Mouse (Mus musculus) midbrain, postnatal 0 days (tissue): ENCODE data around the gene Yes1. TPM values are rescaled to one million over a fixed set of nuclear protein-coding genes. Genes with fewer than 3 reads are reported as not detected.

Source experiments
- ATAC-seq: fragments of 200-750 bp; cut with Nextera tagmentation; 2 replicates; pipeline ENCODE4 v1.8.0; 2017; ENCODE audit warnings: moderate number of reproducible peaks, mild to moderate bottlenecking, moderate TSS enrichment, moderate library complexity; ENCODE audit not compliant: low FRiP score
- DNase-seq: peaks from one replicate; pipeline ENCODE4 v3.0.0-alpha.2; 2015; ENCODE audit warnings: low spot score
- H3K27ac ChIP-seq: fragments of 300-500 bp; sonication (generic); 2 replicates; pipeline ENCODE4 v1.5.1; 2014; ENCODE audit warnings: low read depth, mild to moderate bottlenecking, low read length, mixed read lengths
- H3K27me3 ChIP-seq: fragments of 300-500 bp; sonication (generic); 2 replicates; pipeline ENCODE4 v1.6.1; 2014; ENCODE audit warnings: low read length, control low read depth, mixed read lengths; ENCODE audit not compliant: insufficient read depth
- H3K36me3 ChIP-seq: fragments of 300-500 bp; sonication (generic); 2 replicates; pipeline ENCODE4 v1.6.1; 2014; ENCODE audit warnings: low read length, control low read depth, mixed read lengths; ENCODE audit not compliant: insufficient read depth
- H3K4me1 ChIP-seq: fragments of 300-500 bp; sonication (generic); 2 replicates; pipeline ENCODE4 v1.6.1; 2014; ENCODE audit warnings: mild to moderate bottlenecking, control low read depth, antibody characterized with exemption, low read length, mixed read lengths; ENCODE audit not compliant: insufficient read depth
- H3K4me2 ChIP-seq: fragments of 300-500 bp; sonication (generic); 2 replicates; pipeline ENCODE4 v1.6.1; 2014; ENCODE audit warnings: low read depth, mild to moderate bottlenecking, low read length, mixed read lengths; ENCODE audit not compliant: poor library complexity, severe bottlenecking
- H3K4me3 ChIP-seq: fragments of 300-500 bp; sonication (generic); 2 replicates; pipeline ENCODE4 v1.5.1; 2014; ENCODE audit warnings: low read depth, mild to moderate bottlenecking, low read length, moderate library complexity
- H3K9ac ChIP-seq: fragments of 300-500 bp; sonication (generic); replicated peaks from 2 replicates; pipeline ENCODE4 v1.6.1; 2014; ENCODE audit warnings: mild to moderate bottlenecking, low read length, moderate library complexity, mixed read lengths; ENCODE audit not compliant: poor library complexity, severe bottlenecking
- H3K9me3 ChIP-seq: fragments of 300-500 bp; sonication (generic); 2 replicates; pipeline ENCODE4 v1.6.1; 2016; ENCODE audit warnings: low read length, control low read depth
- CTCF ChIP-seq: IDR thresholded peaks from 2 replicates; pipeline ENCODE4 v1.5.1; 2016; ENCODE audit warnings: antibody characterized with exemption, mild to moderate bottlenecking
- WGBS: fragments of 180-500 bp; shearing (Covaris S2); extraction: QIAGEN DNeasy Blood & Tissue Kit; methylation state at CpG from one replicate; pipeline ENCODE4 v1.1.7; 2014; 5-methylcytosine and 5-hydroxymethylcytosine counted together
- polyA plus RNA-seq: library from polyadenylated mRNA; unstranded; fragments of >200 nt; fragmentation: Nextera tagmentation; extraction: Ambion mirVana; gene quantifications from 2 replicates; pipeline ENCODE4 v1.2.1, GENCODE M21; 2015
- total RNA-seq: library from RNA; depleted of rRNA; stranded (reverse); fragments of >200 nt; gene quantifications from 2 replicates; pipeline ENCODE4 v1.2.3, GENCODE M21; 2014

Yes1 gene
- total and polyA plus RNA-seq, 2 experiments from 2014 or later = 11.5 to 20.3 TPM

- 49% methylated on average over 2 of the region's 2 CpGs for WGBS
- Histone ChIP-seq H3K36me3 (0 out of 2 replicates have a peak, but pooled peaks cover 2% of the 10 kb centered on the region), H3K4me2 (no peak overlapping the region), H3K27me3 (no peaks in the 10 kb centered on the region), H3K4me3 (no peak overlapping the region), H3K27ac (no peak overlapping the region), H3K4me1 (no peaks in the 10 kb centered on the region), H3K9me3 (no peaks in the 10 kb centered on the region), H3K9ac (no peak overlapping the region)
- TF ChIP-seq CTCF = no peak
- ATAC-seq (no peak), DNase-seq (no peak)
Measured at GRCm38 (mm10) chr5:32682475-32682874, 71.5 kb downstream of the Yes1 start.

GRCm38 (mm10) chr5:32693411-32693810 is 82.4 kb downstream of the Yes1 start:
- H3K4me2 ChIP-seq = no peak overlapping the region

DNA sequence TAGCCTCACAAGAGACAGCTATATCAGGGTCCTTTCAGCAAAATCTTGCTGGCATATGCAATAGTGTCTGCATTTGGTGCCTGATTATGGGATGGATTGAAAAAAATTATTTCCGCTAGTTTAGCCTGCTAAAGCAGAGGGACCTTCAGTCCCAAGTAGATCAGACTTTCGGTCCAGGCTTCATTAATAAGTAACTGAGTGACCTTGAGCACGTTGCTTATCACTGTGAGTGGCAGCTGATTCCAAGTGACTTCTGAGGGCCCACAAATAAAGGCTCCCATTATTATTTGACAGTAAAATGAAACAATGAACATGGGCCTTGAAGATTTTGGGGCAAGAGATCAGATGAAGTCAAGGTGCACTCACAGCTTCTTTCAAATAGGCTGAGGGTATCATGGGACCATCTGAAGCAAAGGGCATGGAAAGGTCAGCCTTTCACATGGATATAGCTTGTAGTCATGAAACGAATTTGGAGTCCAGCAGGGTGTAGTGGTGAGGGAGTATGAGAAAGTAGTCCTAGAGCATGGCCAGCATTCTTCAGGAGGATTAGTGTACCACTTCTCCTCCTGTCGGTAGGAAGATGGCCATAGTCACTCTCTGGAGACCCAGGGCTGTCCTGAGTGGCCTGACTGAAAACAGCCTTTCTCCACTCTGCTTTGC is 86.4 kb downstream of the Yes1 start:
- WGBS = 73% methylated on average over 5 of the region's 5 CpGs
- H3K4me2 ChIP-seq = no peak overlapping the region
- TF ChIP-seq CTCF = no peak
- H3K36me3 ChIP-seq = no peaks in the 10 kb centered on the region
- ATAC-seq (no peak), DNase-seq (no peak)
- H3K27me3 ChIP-seq = no peaks in the 10 kb centered on the region
- H3K9me3 ChIP-seq = no peaks in the 10 kb centered on the region
- no peak overlapping the region for H3K27ac ChIP-seq
- no peak overlapping the region for H3K9ac ChIP-seq
- H3K4me3 ChIP-seq = no peak overlapping the region
- H3K4me1 ChIP-seq = no peaks in the 10 kb centered on the region

More at GRCm38 (mm10) chr5:32693411-32693810, 82.4 kb downstream of the Yes1 start:
- TF ChIP-seq CTCF = no peak
- no peaks in the 10 kb centered on the region for H3K36me3 ChIP-seq
- H3K27me3 ChIP-seq = no peaks in the 10 kb centered on the region
- WGBS = 59% methylated on average over 2 of the region's 2 CpGs
- no peaks in the 10 kb centered on the region for H3K4me1 ChIP-seq
- no peak overlapping the region for H3K9ac ChIP-seq
- no peak for ATAC-seq
- no peak overlapping the region for H3K4me3 ChIP-seq
- no peak overlapping the region for H3K27ac ChIP-seq
- no peak for DNase-seq
- no peaks in the 10 kb centered on the region for H3K9me3 ChIP-seq

- no peak for TF ChIP-seq CTCF
- H3K36me3 ChIP-seq = no peaks in the 10 kb centered on the region
- WGBS = 86% methylated on average over 2 of the region's 2 CpGs
- no peak overlapping the region for H3K27ac ChIP-seq
- no peak overlapping the region for H3K9ac ChIP-seq
- H3K27me3 ChIP-seq = no peaks in the 10 kb centered on the region
- no peak overlapping the region for H3K4me3 ChIP-seq
- no peaks in the 10 kb centered on the region for H3K9me3 ChIP-seq
- no peak for ATAC-seq
- DNase-seq = no peak
- H3K4me2 ChIP-seq = no peak overlapping the region
- H3K4me1 ChIP-seq = no peaks in the 10 kb centered on the region
Measured at GRCm38 (mm10) chr5:32706226-32706780, 95.3 kb downstream of the Yes1 start.

- no peak for TF ChIP-seq CTCF
- no peaks in the 10 kb centered on the region for H3K36me3 ChIP-seq
- no peak overlapping the region for H3K27ac ChIP-seq
- 0 out of 2 replicates have a peak, but pooled peaks cover 6% of the 10 kb centered on the region for H3K4me1 ChIP-seq
- no peak for DNase-seq
- 67% methylated on average over 5 of the region's 5 CpGs for WGBS
- no peak overlapping the region for H3K4me3 ChIP-seq
- H3K27me3 ChIP-seq = no peaks in the 10 kb centered on the region
- no peak overlapping the region for H3K9ac ChIP-seq
- no peak for ATAC-seq
- H3K9me3 ChIP-seq = no peaks in the 10 kb centered on the region
- H3K4me2 ChIP-seq = no peak overlapping the region
Measured at GRCm38 (mm10) chr5:32711485-32711884, 100.5 kb downstream of the Yes1 start.

DNA sequence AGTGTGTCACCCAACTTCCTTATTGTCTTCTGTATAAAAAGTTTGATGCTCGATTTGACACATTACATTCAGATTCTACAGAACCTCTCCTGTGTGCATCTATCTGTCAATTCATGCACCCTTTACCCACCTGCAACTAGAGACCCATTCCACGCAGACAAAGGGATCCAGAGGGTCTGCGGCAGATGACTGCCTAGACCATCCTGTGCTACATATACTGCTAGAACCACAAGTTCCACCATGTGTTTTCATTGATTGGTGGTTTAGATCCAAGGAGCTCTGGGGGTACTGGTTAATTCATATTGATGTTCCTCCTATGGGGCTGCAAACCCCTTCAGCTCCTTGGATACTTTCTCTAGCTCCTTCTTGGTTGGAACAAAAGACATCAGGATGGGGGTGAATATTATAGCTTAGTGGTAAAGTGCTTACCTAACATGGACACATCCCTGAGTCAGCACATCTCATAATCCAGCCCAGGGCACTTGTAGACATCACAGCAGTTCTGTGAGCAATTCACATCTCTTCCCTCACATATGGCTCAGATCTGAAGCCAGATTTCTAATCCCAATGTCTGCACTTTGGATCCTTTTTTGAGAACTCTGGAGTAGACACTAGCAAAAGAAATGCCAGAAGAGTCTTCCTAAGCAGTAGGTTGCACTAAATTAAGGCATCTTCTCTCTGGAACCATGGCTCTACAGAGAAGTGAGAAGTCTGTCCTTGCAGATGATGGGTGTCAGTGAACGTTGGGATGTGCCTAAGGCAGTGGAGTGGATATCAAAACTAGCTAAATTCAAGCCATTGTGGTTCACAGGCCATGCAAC is 101.5 kb downstream of the Yes1 start:
- Histone ChIP-seq H3K4me1 (0 out of 2 replicates have a peak, but pooled peaks cover 6% of the 10 kb centered on the region), H3K27ac (no peak overlapping the region), H3K9ac (no peak overlapping the region), H3K36me3 (no peaks in the 10 kb centered on the region), H3K4me3 (no peak overlapping the region), H3K9me3 (no peaks in the 10 kb centered on the region), H3K4me2 (peak overlapping the region; percentile 68), H3K27me3 (no peaks in the 10 kb centered on the region)
- ATAC-seq = no peak
- TF ChIP-seq CTCF = no peak
- DNase-seq = no peak
- WGBS = 73% methylated on average over 4 of the region's 4 CpGs
